Mouse (Mus musculus): ENCODE measurements at regions not wholly inside any gene's neighbourhood (a gene's known extent, or its start where the extent isn't known, plus 50 kb on each side); places are given as distances from the start of the nearest gene placed in this dataset.

DNA sequence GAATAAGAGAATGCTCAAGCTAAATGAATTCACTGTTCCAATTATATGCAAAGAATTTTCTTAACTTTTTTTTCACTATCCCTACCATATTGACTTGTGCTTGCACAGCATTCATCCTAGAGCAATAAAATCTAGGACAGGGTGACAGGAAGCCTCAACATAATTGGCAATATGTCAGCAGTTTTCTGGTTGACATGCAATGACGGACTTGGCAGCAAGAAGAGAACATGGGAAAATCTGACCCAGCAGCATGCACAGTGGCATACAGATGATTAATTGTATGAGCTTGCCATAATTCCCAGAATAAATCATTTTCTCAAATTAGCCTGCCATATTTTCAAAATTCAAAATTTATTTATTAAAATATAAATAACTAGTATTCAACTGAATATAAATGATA lies 152.7 kb downstream of the Amy2a5 start:
- DNase-seq (ENCODE audit: low read depth), result no peak

DNA sequence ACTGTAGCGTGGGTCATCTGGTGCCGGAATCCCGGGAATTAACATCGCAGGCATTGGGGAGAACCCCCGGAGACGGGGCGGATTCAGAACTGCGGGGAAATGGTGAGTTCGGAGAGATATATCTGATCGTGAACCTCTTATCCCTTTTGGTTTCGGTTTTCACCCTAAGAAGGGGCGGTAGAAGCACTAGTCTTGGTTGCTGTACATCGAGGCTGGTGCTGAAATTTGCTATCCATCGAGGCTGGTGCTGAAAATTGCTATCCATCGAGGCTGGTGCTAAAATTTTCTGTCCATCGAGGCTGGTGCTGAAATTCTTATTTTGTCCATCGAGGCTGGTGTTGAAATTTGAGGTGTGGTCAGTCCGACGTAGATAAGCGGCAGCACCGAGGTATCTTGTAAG lies 167.8 kb downstream of the Amy2a5 start:
- peak; percentile 11 for DNase-seq (ENCODE audit: low read depth)

DNA sequence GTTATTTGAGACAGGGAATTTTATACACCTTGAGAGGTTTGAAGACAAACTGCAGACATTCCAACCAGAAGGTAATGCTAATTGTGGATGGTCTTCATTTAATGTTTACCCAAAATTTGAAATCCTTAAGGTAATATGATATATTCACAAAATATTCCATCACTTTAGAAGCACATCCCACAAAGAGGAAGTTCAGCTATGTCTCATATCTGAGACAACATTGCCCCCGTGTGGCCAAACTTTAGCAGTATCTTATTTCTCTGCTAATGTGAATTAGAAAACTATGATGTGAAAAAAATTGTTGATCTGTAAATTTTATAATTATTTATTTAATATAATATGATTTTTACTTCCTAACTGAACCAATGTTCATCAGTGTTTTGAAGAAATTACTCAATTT lies 177.9 kb downstream of the Amy2a5 start:
- peak; percentile 70 for DNase-seq (ENCODE audit: low read depth)

Measured in 416B (cell line).